Mouse (Mus musculus): ENCODE data around the gene Ank.
A peak's percentile ranks its signal among the peaks of the same experiment; 100 is the strongest.

Gene Ank

DNA sequence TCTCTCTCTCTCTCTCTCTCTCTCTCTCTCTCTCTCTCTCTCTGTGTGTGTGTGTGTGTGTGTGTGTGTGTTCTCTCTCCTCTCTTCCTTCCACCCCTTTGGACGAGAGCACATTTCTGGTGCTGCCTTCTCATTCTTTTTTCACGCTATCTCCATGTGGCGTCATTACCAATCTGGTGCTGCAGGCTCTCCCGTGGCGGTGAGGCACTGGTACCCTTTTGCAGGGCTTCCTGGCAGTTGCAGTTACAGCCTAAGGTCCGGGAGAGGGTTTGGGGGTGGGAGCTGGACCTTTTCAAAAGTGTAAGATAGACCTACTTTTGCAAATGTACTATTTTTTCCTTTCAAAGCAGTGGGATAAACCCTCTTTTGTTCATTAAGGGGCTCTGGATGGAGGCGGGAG, 1.2 kb downstream of the Ank start:
- DNase-seq, result peak; percentile 76

GRCm38 (mm10) chr15:27468822-27469488, 2.5 kb downstream of the Ank start:
- DNase-seq, result peak; percentile 2

- DNase-seq, result peak; percentile 18
These were observed 3.9 kb downstream of the Ank start for GRCm38 (mm10) chr15:27470346-27470745.

DNA sequence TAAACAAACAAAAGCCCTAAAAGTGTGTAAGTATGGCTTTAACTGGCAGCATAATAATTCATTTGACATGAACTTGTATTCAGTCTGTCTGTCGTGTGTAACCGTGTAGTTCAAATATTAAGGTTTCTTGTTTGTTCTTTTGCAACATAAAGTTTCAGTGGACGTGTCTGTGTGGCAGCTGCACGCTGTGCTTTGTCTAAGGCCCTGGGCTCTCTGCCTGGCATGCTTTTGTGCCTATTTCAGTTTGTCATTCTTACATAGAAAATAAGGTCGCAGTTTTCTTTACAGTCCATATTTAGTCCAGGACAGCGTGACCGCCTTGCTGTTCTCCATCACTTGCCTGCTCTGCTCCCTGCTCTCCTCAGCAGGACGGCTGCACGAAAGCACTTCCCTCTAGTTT, 5.8 kb downstream of the Ank start:
- DNase-seq, result peak; percentile 24

- DNase-seq, result peak; percentile 31
These were observed 9.5 kb downstream of the Ank start for GRCm38 (mm10) chr15:27475988-27476387.

- peak; percentile 8 for DNase-seq
These were observed 10.2 kb downstream of the Ank start for GRCm38 (mm10) chr15:27476671-27477070.

- no peak for DNase-seq
These were observed 10.7 kb downstream of the Ank start for GRCm38 (mm10) chr15:27477159-27477558.

GRCm38 (mm10) chr15:27477630-27478029, 11.2 kb downstream of the Ank start:
- peak; percentile 12 for DNase-seq

DNA sequence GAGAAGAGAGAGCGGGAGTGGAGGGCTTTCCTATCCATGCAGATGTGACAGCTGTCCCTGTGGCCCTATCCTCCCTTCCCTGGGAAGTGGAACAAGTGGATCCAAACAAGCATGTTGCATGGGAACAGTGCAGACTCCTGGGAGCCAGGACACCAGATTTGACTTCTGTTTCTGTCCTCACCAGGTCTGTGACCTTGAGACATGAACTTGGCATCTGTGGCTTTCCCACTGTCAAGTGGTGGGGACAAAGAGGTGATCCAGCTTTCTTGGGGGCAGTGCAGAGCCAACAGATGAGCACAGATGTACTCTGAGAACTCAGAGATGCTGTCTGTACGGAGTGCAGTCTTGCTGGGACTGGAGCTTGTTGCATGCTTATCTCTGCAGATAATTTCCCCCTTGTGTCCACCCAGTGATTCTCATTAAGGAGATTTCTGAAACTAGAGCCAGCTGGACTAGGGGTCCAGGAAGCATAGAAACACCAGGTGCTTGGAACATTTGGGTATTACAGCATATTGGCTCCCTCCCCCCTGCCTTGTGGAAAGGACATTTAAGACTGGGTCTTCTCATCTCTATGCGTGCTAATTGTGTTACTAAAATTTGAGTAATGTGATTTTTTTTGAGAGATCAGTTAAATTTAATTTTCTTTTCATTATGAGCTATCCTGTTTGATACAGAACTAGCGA, 14.0 kb downstream of the Ank start:
- peak; percentile 35 for DNase-seq

DNA sequence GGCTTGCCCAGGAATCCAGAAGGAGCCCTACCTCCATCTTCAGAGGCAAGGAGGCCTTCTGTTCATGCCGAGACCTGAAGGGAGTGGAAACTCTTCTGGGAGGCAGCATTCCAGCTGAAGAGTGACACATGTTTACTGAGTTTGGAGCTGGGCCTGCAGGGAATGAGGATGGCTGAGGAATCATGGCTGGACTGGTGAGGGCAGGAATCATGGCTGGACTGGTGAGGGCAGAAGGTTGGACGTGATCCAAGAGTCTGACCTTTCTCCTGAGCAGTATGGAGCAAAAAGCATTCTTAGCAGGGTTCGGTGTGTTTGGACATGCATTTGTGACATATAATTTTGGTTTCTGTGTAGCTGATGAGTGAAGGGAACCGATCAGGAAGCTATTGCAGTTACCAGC, 15.5 kb downstream of the Ank start:
- DNase-seq, result peak; percentile 59

- DNase-seq, result no peak
These were observed 16.7 kb downstream of the Ank start for GRCm38 (mm10) chr15:27483183-27483582.

GRCm38 (mm10) chr15:27485567-27486278, 19.2 kb downstream of the Ank start:
- DNase-seq, result no peak

- DNase-seq, result no peak
These were observed 19.8 kb downstream of the Ank start for GRCm38 (mm10) chr15:27486279-27486618.

GRCm38 (mm10) chr15:27487059-27487458, 20.6 kb downstream of the Ank start:
- DNase-seq, result no peak

DNA sequence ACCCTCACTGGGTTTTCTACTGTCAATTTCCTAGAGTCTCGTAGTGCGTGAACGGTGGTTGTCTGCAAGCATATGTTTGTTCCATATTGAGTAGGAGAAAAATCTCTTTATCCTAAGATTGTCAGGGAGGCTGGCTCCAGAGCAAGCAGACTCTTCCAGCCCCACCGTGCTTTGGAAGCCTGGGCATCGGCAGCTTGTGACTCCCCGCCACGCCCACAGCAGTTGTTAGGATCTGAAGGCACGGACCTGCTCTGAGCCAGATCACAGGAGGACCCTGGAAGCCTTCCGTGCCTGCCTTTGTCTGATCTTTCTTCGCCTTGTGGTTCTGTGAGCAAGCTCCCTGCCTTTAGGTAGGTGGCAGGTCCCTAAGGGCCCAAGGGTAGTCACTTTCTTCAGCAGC, 21.6 kb downstream of the Ank start:
- DNase-seq, result peak; percentile 88

DNA sequence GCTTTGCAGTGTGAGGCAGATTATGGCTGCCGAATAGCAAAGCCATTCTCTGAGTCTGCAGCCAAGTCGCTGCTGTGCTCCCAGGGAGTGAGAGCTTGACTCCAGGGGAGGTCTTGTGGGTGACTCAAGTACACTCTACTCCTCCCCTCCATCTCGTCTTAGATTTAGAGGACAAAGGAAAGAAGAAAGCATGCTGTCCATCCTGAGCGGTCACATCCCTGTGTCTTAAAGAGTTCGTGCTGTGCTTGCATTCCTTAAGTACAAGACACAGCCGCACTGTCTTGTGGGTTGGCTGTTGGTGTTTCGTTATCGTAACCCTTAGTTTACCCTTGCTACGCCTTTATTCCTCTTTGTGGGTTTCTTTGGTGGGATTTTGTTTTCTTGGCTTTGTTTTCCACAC, 24.2 kb downstream of the Ank start:
- no peak for DNase-seq

DNA sequence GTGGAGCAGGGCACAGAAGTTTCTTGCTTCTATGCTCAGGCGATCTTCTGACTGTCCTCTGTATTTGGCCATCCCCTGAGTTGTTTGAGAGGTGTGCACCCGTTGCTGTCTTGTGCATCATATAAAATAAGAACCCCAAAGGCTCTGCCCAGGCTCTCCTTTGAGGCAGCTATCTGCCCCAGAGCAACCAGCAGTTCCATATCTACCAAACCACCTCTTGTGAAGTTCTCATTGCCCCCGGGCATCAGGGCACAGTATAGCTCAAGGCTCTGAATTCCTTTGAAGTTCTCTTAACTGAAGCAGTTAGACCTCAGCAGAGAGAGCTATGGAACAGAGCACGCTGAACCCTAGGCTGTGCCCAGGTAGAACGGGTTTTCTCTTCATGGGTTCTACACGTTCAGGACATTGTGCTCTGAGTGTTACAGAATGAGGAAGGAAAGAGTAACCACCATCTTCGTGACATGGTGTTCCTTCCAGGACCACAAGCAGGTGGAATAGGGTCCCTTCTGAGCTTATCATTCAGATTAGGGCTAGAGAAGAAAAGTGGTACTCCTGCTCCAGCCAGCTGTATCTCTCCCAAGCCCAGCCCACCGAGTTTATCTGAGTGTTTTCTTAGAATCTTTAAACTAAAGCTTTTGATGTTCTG, 25.1 kb downstream of the Ank start:
- DNase-seq, result no peak

DNA sequence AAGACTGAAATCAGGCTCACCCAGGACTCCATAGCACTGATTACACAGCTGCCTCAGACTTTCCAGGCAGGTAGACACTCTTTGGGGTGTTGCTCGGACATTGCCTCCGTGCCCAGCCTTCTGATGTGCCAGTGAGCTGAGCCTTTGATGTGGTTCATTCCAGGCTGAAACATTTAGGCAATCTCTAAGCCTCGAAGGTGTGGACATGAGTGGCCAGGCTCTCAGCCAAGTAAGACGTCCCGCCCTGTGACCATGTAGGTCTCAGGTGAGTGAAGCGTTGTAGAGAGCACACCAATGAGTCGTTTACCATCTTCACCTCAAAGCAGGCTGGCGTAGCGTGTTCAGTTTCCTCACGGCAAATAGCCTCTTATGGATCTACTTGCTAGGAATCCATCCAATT, 25.7 kb downstream of the Ank start:
- no peak for DNase-seq

DNA sequence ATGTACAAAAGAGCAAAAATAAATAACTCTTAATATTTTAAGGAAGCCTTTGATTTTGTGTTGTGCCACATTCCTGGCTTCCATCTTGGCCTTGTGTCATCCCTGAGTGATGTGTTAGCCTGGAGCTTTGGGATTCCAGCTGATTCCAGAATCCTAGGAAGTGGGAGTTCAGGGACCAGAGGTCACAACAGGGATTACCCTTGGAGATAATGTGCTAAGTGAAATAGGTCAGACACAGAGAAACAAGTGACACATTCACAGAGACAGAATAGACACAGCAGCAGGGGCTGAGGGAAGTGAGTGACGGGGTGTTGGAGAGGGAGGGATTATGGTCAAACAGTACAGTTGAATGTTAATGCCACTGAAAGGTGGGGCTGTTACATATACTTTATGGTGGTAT, 26.3 kb downstream of the Ank start:
- no peak for DNase-seq

GRCm38 (mm10) chr15:27493516-27493915, 27.0 kb downstream of the Ank start:
- no peak for DNase-seq

DNA sequence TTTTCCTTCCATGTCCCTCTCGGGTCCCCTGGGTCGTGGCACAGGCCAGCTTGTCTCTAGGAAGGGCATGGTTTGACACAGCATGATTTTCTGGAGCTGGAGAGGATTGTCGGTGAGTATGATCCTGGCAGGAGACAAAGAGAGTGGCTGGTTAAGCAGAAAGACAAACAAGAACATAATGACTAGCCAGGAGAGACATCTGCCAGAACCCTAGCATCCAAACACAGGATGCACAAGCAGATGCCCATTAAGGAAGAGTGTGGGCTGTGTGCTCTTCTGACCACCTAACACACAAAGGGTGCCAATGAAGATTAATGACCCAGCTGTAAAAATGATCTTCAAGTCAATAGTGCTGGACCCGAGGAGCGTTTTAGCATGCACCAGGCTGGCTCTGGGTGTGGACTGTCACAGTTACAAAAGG, 29.5 kb downstream of the Ank start:
- peak; percentile 62 for DNase-seq

DNA sequence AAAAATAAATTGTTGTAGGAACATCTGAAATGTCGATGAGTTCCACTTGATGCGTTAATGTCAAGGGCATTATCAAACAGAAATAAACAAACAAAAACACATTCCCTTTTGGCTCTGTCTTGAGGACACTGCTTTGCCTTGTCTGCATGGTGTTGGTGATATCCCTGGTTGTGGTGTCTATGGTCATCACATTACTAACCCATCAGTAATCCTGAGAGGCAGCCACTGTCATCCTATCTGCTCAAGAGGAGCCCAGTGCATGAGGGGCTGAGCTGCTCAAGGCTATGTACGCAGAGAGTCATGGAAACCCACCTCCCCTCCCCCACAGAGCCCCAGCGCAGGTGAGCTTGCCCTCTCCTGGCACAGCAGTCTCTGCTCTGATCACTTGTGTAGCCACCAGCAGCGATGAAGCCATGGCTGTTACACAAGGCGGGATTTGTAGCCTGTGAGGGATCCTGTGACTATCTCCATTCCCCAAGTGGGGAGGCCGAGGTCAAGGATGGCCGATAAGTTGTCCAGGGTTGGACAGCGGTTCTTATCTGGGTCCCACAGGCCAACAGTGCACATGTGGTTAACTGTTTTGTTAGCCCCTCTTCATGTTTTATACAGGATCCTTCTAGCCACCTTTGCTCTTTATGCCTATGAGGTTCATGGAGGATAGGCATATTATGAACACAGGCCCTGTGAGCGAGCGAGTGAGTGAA, 30.3 kb downstream of the Ank start:
- DNase-seq, result peak; percentile 51
